Comparison of ENCODE assay signal across 28 mouse cellular contexts in genomic region chr15:85414620-85415019, GRCm38 (mm10).
DNase-seq lines count a peak whose midpoint lies in the region; ATAC-seq and TF ChIP-seq lines count a peak whose summit lies in the region.
"Had no signal": no experiment of that assay in that cellular context is flagged by ENCODE, and none has a peak within 500 bp of the region (broad histone marks: within the 10 kb centered on the region; RNA-seq: fewer than 3 reads in every experiment).

No protein-coding gene starts in this region.

- peak; percentile 37 for DNase-seq in heart, adult 11 months
- DNase-seq in heart, adult 2 months: no peak
- DNase-seq in thymus, postnatal 25 days: no peak
- no peak for DNase-seq in kidney, postnatal 10 days
- no peak for DNase-seq in midbrain, postnatal 0 days (ENCODE audit: low spot score)
- DNase-seq: adrenal gland, adult 8-10 months; adrenal gland, postnatal 14 days; B cell, adult 2 months; cerebellum, adult 11-12 months; cerebellum, adult 2 months; cerebellum, adult 9-10 months; cerebellum, postnatal 10 days; cerebellum, postnatal 25 days; embryo, embryonic 11 days had no signal

- no peak overlapping the region for H3K9ac ChIP-seq in heart, adult 2 months (ENCODE audit: low read depth, low read length)
- H3K9ac ChIP-seq in midbrain, postnatal 0 days (replicated peaks; ENCODE audit: low read length, poor library complexity, severe bottlenecking): no peak overlapping the region
- H3K9ac ChIP-seq: embryonic facial prominence, embryonic 13.5 days; embryonic facial prominence, embryonic 15.5 days; forebrain, embryonic 12.5 days had no signal

- no peak for TF ChIP-seq CTCF in heart, adult 2 months (IDR thresholded peaks at IDR 0.05)
- TF ChIP-seq CTCF in midbrain, postnatal 0 days (IDR thresholded peaks at IDR 0.05): no peak

- H3K4me1 ChIP-seq in heart, adult 2 months (ENCODE audit: control insufficient read depth, insufficient read depth, low read length): no peaks in the 10 kb centered on the region; the same call in 1 of the 2 replicates
- H3K4me1 ChIP-seq in midbrain, postnatal 0 days (ENCODE audit: insufficient read depth, low read length): no peaks in the 10 kb centered on the region
- H3K4me1 ChIP-seq: embryonic facial prominence, embryonic 13.5 days; embryonic facial prominence, embryonic 15.5 days; forebrain, embryonic 12.5 days had no signal

- H3K27me3 ChIP-seq in heart, adult 2 months (ENCODE audit: control insufficient read depth, insufficient read depth, low read length): no peaks in the 10 kb centered on the region
- no peaks in the 10 kb centered on the region for H3K27me3 ChIP-seq in midbrain, postnatal 0 days (ENCODE audit: insufficient read depth, low read length)
- H3K27me3 ChIP-seq: CH12.LX; embryonic facial prominence, embryonic 13.5 days; embryonic facial prominence, embryonic 15.5 days; forebrain, embryonic 12.5 days; Patski had no signal

- H3K9me3 ChIP-seq in midbrain, postnatal 0 days (ENCODE audit: low read length): no peaks in the 10 kb centered on the region
- H3K9me3 ChIP-seq: embryonic facial prominence, embryonic 13.5 days; embryonic facial prominence, embryonic 15.5 days; forebrain, embryonic 10.5 days; forebrain, embryonic 12.5 days; G1E had no signal

- H3K27ac ChIP-seq in heart, adult 2 months: no peak overlapping the region
- no peak overlapping the region for H3K27ac ChIP-seq in midbrain, postnatal 0 days (ENCODE audit: low read depth, low read length)
- H3K27ac ChIP-seq: embryonic facial prominence, embryonic 13.5 days; embryonic facial prominence, embryonic 15.5 days; forebrain, embryonic 10.5 days; forebrain, embryonic 12.5 days had no signal

- ATAC-seq in common myeloid progenitor, adult 5-6 weeks (replicated peaks; ENCODE audit: low read depth, poor library complexity, severe bottlenecking): peak; percentile 65
- ATAC-seq in megakaryocyte progenitor cell, adult 5-6 weeks (replicated peaks; ENCODE audit: poor library complexity): peak; percentile 54
- no peak for ATAC-seq in midbrain, postnatal 0 days (ENCODE audit: low FRiP score)
- ATAC-seq: activated CD4-positive, CD25-positive, alpha-beta regulatory T cell, adult 4 months; CD4-positive, CD25-positive, alpha-beta regulatory T cell, adult 4 months; forebrain, embryonic 14.5 days; forebrain, embryonic 16.5 days; Patski had no signal

- 74% methylated on average over 2 of the region's 2 CpGs for WGBS in heart, adult 2 months
- whole genome bisulfite sequencing in midbrain, postnatal 0 days: 91% methylated on average over 2 of the region's 2 CpGs

- TF ChIP-seq POLR2A in heart, adult 2 months (IDR thresholded peaks at IDR 0.05; ENCODE audit: insufficient read depth, low read depth, low read length): no peak

- H3K4me2 ChIP-seq in midbrain, postnatal 0 days (ENCODE audit: low read depth, low read length, poor library complexity, severe bottlenecking): no peak overlapping the region
- H3K4me2 ChIP-seq: embryonic facial prominence, embryonic 13.5 days; embryonic facial prominence, embryonic 15.5 days; forebrain, embryonic 12.5 days had no signal

- no peaks in the 10 kb centered on the region; the same call in 1 of the 2 replicates for H3K36me3 ChIP-seq in heart, adult 2 months (ENCODE audit: control insufficient read depth, insufficient read depth, low read length)
- peaks cover 3% of the 10 kb centered on the region; the same call in 1 of the 2 replicates for H3K36me3 ChIP-seq in midbrain, postnatal 0 days (ENCODE audit: insufficient read depth, low read length)
- H3K36me3 ChIP-seq: embryonic facial prominence, embryonic 15.5 days; forebrain, embryonic 12.5 days had no signal

- H3K79me2 ChIP-seq in heart, adult 2 months (replicated peaks; ENCODE audit: control insufficient read depth, insufficient read depth, low read length): no peaks in the 10 kb centered on the region

- TF ChIP-seq EP300 in heart, adult 2 months (IDR thresholded peaks at IDR 0.05; ENCODE audit: insufficient read depth, low read depth, low read length): no peak

- intact Hi-C loops in heart, adult 2 months (cut with DNase I): no loop called here

- no peak overlapping the region for H3K4me3 ChIP-seq in heart, adult 2 months
- no peak overlapping the region for H3K4me3 ChIP-seq in midbrain, postnatal 0 days (ENCODE audit: low read depth, low read length)
- H3K4me3 ChIP-seq: embryonic facial prominence, embryonic 13.5 days; embryonic facial prominence, embryonic 15.5 days; erythroblast, embryonic 14.5 days; forebrain, embryonic 10.5 days; forebrain, embryonic 12.5 days had no signal
